Mouse (Mus musculus) lung, postnatal 0 days (tissue): ENCODE results near the gene Olfr1487.
"Not testable (repeated sequence)": the region's sequence is repeated elsewhere in the genome, so short reads cannot be mapped to it uniquely, and the experiment has no call there.

Experiments used
- CTCF ChIP-seq: IDR thresholded peaks from 2 replicates; pipeline ENCODE4 v1.5.1; 2016; ENCODE audit warnings: antibody characterized with exemption, mild to moderate bottlenecking
- EP300 ChIP-seq: IDR thresholded peaks from 2 replicates; pipeline ENCODE4 v1.6.1; 2016; ENCODE audit warnings: antibody characterized with exemption, mild to moderate bottlenecking, control low read depth

DNA sequence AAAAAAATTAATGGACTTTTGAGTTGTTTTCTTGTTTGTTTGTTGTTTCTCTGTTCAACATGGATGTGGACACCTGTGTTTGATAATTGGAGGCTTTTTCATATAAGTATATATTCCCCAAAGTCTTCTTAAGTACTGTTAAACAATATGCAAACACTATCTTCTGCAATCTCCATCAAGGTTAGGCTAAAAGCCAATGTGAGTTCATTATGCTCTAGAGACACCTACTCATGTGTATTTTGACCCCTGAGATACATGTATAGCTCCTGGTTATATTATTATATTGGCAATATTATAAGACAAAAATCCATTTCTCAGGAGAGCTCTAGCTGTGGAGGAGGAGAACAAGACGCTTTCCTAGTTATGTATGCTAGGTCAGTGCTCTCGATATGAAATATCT lies at the start of gene Olfr1487:
- not testable (repeated sequence) for TF ChIP-seq EP300, CTCF
